Mouse (Mus musculus): Measurements from ENCODE around the gene Il12rb2. TPM values are rescaled to one million over a fixed set of nuclear protein-coding genes. Genes with fewer than 3 reads are reported as not detected.
A peak's percentile ranks its signal among the peaks of the same experiment; 100 is the strongest.

The Il12rb2 gene
- 16.2 and 17.5 TPM in 2 replicates for total RNA-seq (2015)
- 3.0 and 5.1 TPM in 2 replicates for total RNA-seq (2017)

GRCm38 (mm10) chr6:67375982-67376391, at the start of gene Il12rb2:
Gene Il12rb2 (minus strand): TSS chr6:67376188.
- peak; percentile 90 for ATAC-seq (ENCODE audit: poor library complexity, severe bottlenecking)

- ATAC-seq (ENCODE audit: poor library complexity, severe bottlenecking) = no peak
These were observed 45.8 kb upstream of the Il12rb2 start for GRCm38 (mm10) chr6:67421761-67422160.

- peak; percentile 60; the same call in 1 of the 2 replicates for ATAC-seq (ENCODE audit: poor library complexity, severe bottlenecking)
These were observed 40.6 kb upstream of the Il12rb2 start for GRCm38 (mm10) chr6:67416557-67416956.

GRCm38 (mm10) chr6:67415276-67415675, 39.3 kb upstream of the Il12rb2 start:
- ATAC-seq (ENCODE audit: poor library complexity, severe bottlenecking) = peak; percentile 67

- no peak for ATAC-seq (ENCODE audit: poor library complexity, severe bottlenecking)
These were observed 37.4 kb upstream of the Il12rb2 start for GRCm38 (mm10) chr6:67413378-67413777.

GRCm38 (mm10) chr6:67405281-67405682, 29.3 kb upstream of the Il12rb2 start:
- no peak for ATAC-seq (ENCODE audit: poor library complexity, severe bottlenecking)

GRCm38 (mm10) chr6:67399551-67399950, 23.6 kb upstream of the Il12rb2 start:
- peak; percentile 56 for ATAC-seq (ENCODE audit: poor library complexity, severe bottlenecking)

- no peak for ATAC-seq (ENCODE audit: poor library complexity, severe bottlenecking)
These were observed 10.2 kb downstream of the Il12rb2 start for GRCm38 (mm10) chr6:67365785-67366184.

- ATAC-seq (ENCODE audit: poor library complexity, severe bottlenecking) = peak; percentile 74
These were observed 27.9 kb downstream of the Il12rb2 start for GRCm38 (mm10) chr6:67348065-67348464.

- ATAC-seq (ENCODE audit: poor library complexity, severe bottlenecking) = peak; percentile 35
These were observed 36.5 kb downstream of the Il12rb2 start for GRCm38 (mm10) chr6:67339494-67339893.

GRCm38 (mm10) chr6:67337943-67338342, 38.0 kb downstream of the Il12rb2 start:
- ATAC-seq (ENCODE audit: poor library complexity, severe bottlenecking) = peak; percentile 51

GRCm38 (mm10) chr6:67323788-67324187, 52.2 kb downstream of the Il12rb2 start:
- ATAC-seq (ENCODE audit: poor library complexity, severe bottlenecking) = no peak

GRCm38 (mm10) chr6:67318451-67318850, 57.5 kb downstream of the Il12rb2 start:
- ATAC-seq (ENCODE audit: poor library complexity, severe bottlenecking) = peak; percentile 78

- peak; percentile 41 for ATAC-seq (ENCODE audit: poor library complexity, severe bottlenecking)
These were observed 58.1 kb downstream of the Il12rb2 start for GRCm38 (mm10) chr6:67317827-67318338.

- ATAC-seq (ENCODE audit: poor library complexity, severe bottlenecking) = no peak
These were observed 58.9 kb downstream of the Il12rb2 start for GRCm38 (mm10) chr6:67317068-67317467.

- ATAC-seq (ENCODE audit: poor library complexity, severe bottlenecking) = no peak
These were observed 61.3 kb downstream of the Il12rb2 start for GRCm38 (mm10) chr6:67314697-67315096.

GRCm38 (mm10) chr6:67309752-67310151, 66.2 kb downstream of the Il12rb2 start:
- ATAC-seq (ENCODE audit: poor library complexity, severe bottlenecking) = no peak

- ATAC-seq (ENCODE audit: poor library complexity, severe bottlenecking) = no peak
These were observed 67.0 kb downstream of the Il12rb2 start for GRCm38 (mm10) chr6:67308994-67309393.

GRCm38 (mm10) chr6:67303210-67303609, 72.8 kb downstream of the Il12rb2 start:
- ATAC-seq (ENCODE audit: poor library complexity, severe bottlenecking) = no peak

GRCm38 (mm10) chr6:67302471-67302870, 73.5 kb downstream of the Il12rb2 start:
- ATAC-seq (ENCODE audit: poor library complexity, severe bottlenecking) = no peak

- ATAC-seq (ENCODE audit: poor library complexity, severe bottlenecking) = no peak
These were observed 74.8 kb downstream of the Il12rb2 start for GRCm38 (mm10) chr6:67301230-67301629.

- no peak for ATAC-seq (ENCODE audit: poor library complexity, severe bottlenecking)
These were observed 75.3 kb downstream of the Il12rb2 start for GRCm38 (mm10) chr6:67300710-67301163.

- no peak for ATAC-seq (ENCODE audit: poor library complexity, severe bottlenecking)
These were observed 75.7 kb downstream of the Il12rb2 start for GRCm38 (mm10) chr6:67300300-67300699.

Measured in megakaryocyte, adult 5-6 weeks (primary cell).